Mouse (Mus musculus): ENCODE data around the gene Zfhx3.

DNA sequence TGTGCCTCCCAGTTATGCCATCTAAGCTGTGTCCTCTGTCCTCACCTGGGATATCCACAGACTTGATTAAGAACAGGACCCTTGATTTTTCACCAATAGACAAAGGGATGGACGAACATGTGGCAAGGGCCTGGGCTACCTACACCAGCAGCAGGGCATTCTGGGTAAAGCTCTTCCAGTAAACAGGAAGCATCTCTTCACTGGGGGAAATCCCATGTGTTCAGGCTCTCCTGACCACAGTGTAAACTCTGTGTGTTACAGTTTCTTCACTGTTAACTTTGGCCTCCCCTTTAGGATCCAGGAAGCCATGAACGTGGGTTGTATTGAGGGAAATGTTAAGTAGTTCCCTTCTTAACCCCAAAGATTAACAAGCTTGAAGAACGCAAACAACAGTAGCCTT, 906.0 kb downstream of the Zfhx3 start:
- TF ChIP-seq CTCF (IDR thresholded peaks at IDR 0.05; ENCODE audit: low read depth, low read length) = no peak
- no peak for TF ChIP-seq POLR2A (IDR thresholded peaks at IDR 0.05; ENCODE audit: borderline replicate concordance, low read depth, low read length)
